Mouse (Mus musculus) liver, adult (tissue): ENCODE data around the gene Trim60.

ENCODE experiments used
- GATA4 ChIP-seq: IDR thresholded peaks from 2 replicates; pipeline ENCODE4 v1.6.1; 2014; ENCODE audit warnings: mild to moderate bottlenecking, low read length; ENCODE audit not compliant: insufficient replicate concordance

Gene Trim60

GRCm38 (mm10) chr8:65030735-65031485, 12.5 kb upstream of the Trim60 start:
- no peak for TF ChIP-seq GATA4

GRCm38 (mm10) chr8:65029776-65030175, 11.4 kb upstream of the Trim60 start:
- no peak for TF ChIP-seq GATA4

- no peak for TF ChIP-seq GATA4
Observed at GRCm38 (mm10) chr8:65028959-65029686, 10.7 kb upstream of the Trim60 start.

- TF ChIP-seq GATA4, result no peak
Observed at GRCm38 (mm10) chr8:65022485-65022884, 4.1 kb upstream of the Trim60 start.

GRCm38 (mm10) chr8:64998806-64999365, 19.5 kb downstream of the Trim60 start:
- no peak for TF ChIP-seq GATA4

- TF ChIP-seq GATA4, result no peak
Observed at GRCm38 (mm10) chr8:64987731-64988130, 30.7 kb downstream of the Trim60 start, which contains the start of gene Trim75. Trim75 (minus strand) TSS chr8:64987831.

GRCm38 (mm10) chr8:64983150-64983897, 35.1 kb downstream of the Trim60 start:
- no peak for TF ChIP-seq GATA4

- no peak for TF ChIP-seq GATA4
Observed at GRCm38 (mm10) chr8:64962836-64963235, 55.5 kb downstream of the Trim60 start.

- TF ChIP-seq GATA4, result no peak
Observed at GRCm38 (mm10) chr8:64959025-64959424, 59.4 kb downstream of the Trim60 start.

GRCm38 (mm10) chr8:64952101-64952500, 66.3 kb downstream of the Trim60 start:
- TF ChIP-seq GATA4, result no peak
